Mouse (Mus musculus) MEL (cell line): ENCODE data around the gene Cga. TPM values are rescaled to one million over a fixed set of nuclear protein-coding genes. Genes with fewer than 3 reads are reported as not detected.

Experiments
- DNase-seq: peaks from one replicate; pipeline ENCODE4 v3.0.0; 2011; ENCODE audit warnings: low read depth, low spot score
- H3K27ac ChIP-seq: 2 replicates; pipeline ENCODE4 v1.5.1; 2012; ENCODE audit warnings: low read depth, mild to moderate bottlenecking, control low read depth, low read length, moderate library complexity; ENCODE audit not compliant: control insufficient read depth
- H3K27me3 ChIP-seq, 2 experiments: fragments of 150-350 bp in 1 of 2; sonication (generic) in 1 of 2; 2 replicates each; pipeline ENCODE4 v1.6.1; 2012; ENCODE audit warnings: low read length in 2 of 2, mild to moderate bottlenecking in 2 of 2, improper control_type of control experiment in 1 of 2, moderate library complexity in 1 of 2; ENCODE audit not compliant: insufficient read depth in 2 of 2, control insufficient read depth in 1 of 2
- H3K36me3 ChIP-seq, 2 experiments: 2 replicates each; pipeline ENCODE4 v1.6.1; 2012 to 2014; ENCODE audit warnings: low read length in 2 of 2, improper control_type of control experiment in 1 of 2, inconsistent platforms in 1 of 2, mild to moderate bottlenecking in 1 of 2; ENCODE audit not compliant: insufficient read depth in 2 of 2, control insufficient read depth in 1 of 2
- H3K4me1 ChIP-seq, 2 experiments: fragments of 150-350 bp in 1 of 2; sonication (generic) in 1 of 2; 2 replicates each; pipeline ENCODE4 v1.6.1; 2012; ENCODE audit warnings: low read length in 2 of 2, improper control_type of control experiment in 1 of 2, mild to moderate bottlenecking in 1 of 2; ENCODE audit not compliant: insufficient read depth in 2 of 2, control insufficient read depth in 1 of 2
- H3K4me3 ChIP-seq, 2 experiments: fragments of 150-350 bp in 1 of 2; sonication (generic) in 1 of 2; 2 replicates each; pipeline ENCODE4 v1.5.1; 2012; ENCODE audit warnings: low read depth in 2 of 2, low read length in 2 of 2, mild to moderate bottlenecking in 2 of 2, moderate library complexity in 2 of 2, control low read depth in 1 of 2, improper control_type of control experiment in 1 of 2; ENCODE audit not compliant: control insufficient read depth in 1 of 2, insufficient read depth in 1 of 2
- H3K79me2 ChIP-seq: 2 replicates; pipeline ENCODE4 v1.6.1; 2012; ENCODE audit warnings: mild to moderate bottlenecking, low read length, moderate library complexity; ENCODE audit not compliant: control insufficient read depth, poor library complexity, insufficient read depth
- H3K9ac ChIP-seq: 2 replicates; pipeline ENCODE4 v1.6.1; 2012; ENCODE audit warnings: low read depth, mild to moderate bottlenecking, control low read depth, low read length, moderate library complexity; ENCODE audit not compliant: control insufficient read depth, poor library complexity, severe bottlenecking
- H3K9me3 ChIP-seq: fragments of 150-350 bp; sonication (generic); replicated peaks from 2 replicates; pipeline ENCODE4 v1.6.1; 2012; ENCODE audit warnings: mild to moderate bottlenecking, low read length, improper control_type of control experiment, moderate library complexity; ENCODE audit not compliant: insufficient read depth
- CHD1 ChIP-seq: IDR thresholded peaks from 2 replicates; pipeline ENCODE4 v1.6.1; 2012; ENCODE audit warnings: low read depth, mild to moderate bottlenecking, inconsistent platforms, low read length, improper control_type of control experiment
- CHD2 ChIP-seq: IDR thresholded peaks from 2 replicates; pipeline ENCODE4 v1.6.1; 2011; ENCODE audit warnings: low read length, improper control_type of control experiment
- CTCF ChIP-seq, 3 experiments: IDR thresholded peaks in 2 of 3; conservative IDR thresholded peaks in 1 of 3; 2 replicates each; pipeline ENCODE4 v1.5.1; 2011 to 2012; ENCODE audit warnings: low read length in 3 of 3, low read depth in 2 of 3, mild to moderate bottlenecking in 2 of 3, improper control_type of control experiment in 1 of 3, inconsistent platforms in 1 of 3, mixed read lengths in 1 of 3, moderate library complexity in 1 of 3; ENCODE audit not compliant: control insufficient read depth in 1 of 3, insufficient read depth in 1 of 3, poor library complexity in 1 of 3, severe bottlenecking in 1 of 3
- E2F4 ChIP-seq: IDR thresholded peaks from 2 replicates; pipeline ENCODE4 v1.6.1; 2011; ENCODE audit warnings: low read depth, low read length, improper control_type of control experiment, borderline replicate concordance
- ELF1 ChIP-seq: IDR thresholded peaks from 2 replicates; pipeline ENCODE4 v1.6.1; 2014; ENCODE audit warnings: low read depth, mild to moderate bottlenecking, inconsistent platforms, low read length, improper control_type of control experiment, moderate library complexity
- GABPA ChIP-seq: IDR thresholded peaks from 2 replicates; pipeline ENCODE4 v1.6.1; 2012; ENCODE audit warnings: low read depth, mild to moderate bottlenecking, inconsistent platforms, low read length, improper control_type of control experiment, moderate library complexity
- GATA1 ChIP-seq: IDR thresholded peaks from 2 replicates; pipeline ENCODE4 v1.6.1; 2011; ENCODE audit warnings: low read depth, low read length, improper control_type of control experiment
- HCFC1 ChIP-seq: IDR thresholded peaks from 2 replicates; pipeline ENCODE4 v1.6.1; 2012; ENCODE audit warnings: low read depth, mild to moderate bottlenecking, inconsistent platforms, low read length, improper control_type of control experiment, moderate library complexity
- JUND ChIP-seq: IDR thresholded peaks from 2 replicates; pipeline ENCODE4 v1.6.1; 2011; ENCODE audit warnings: low read depth, mild to moderate bottlenecking, improper control_type of control experiment, low read length
- MAFK ChIP-seq: IDR thresholded peaks from 2 replicates; pipeline ENCODE4 v1.6.1; 2011; ENCODE audit warnings: low read depth, mild to moderate bottlenecking, low read length, improper control_type of control experiment, borderline replicate concordance
- MAZ ChIP-seq: IDR thresholded peaks from 2 replicates; pipeline ENCODE4 v1.6.1; 2012; ENCODE audit warnings: low read depth, mild to moderate bottlenecking, inconsistent platforms, low read length, improper control_type of control experiment
- MEF2A ChIP-seq: IDR thresholded peaks from 2 replicates; pipeline ENCODE4 v1.6.1; 2014; ENCODE audit warnings: low read depth, mild to moderate bottlenecking, inconsistent platforms, low read length, improper control_type of control experiment; ENCODE audit not compliant: poor library complexity, insufficient replicate concordance, severe bottlenecking; ENCODE audit errors: extremely low read depth
- POLR2AphosphoS2 ChIP-seq: IDR thresholded peaks from 2 replicates; pipeline ENCODE4 v1.6.1; 2011; ENCODE audit warnings: low read length, improper control_type of control experiment
- RCOR1 ChIP-seq: IDR thresholded peaks from 2 replicates; pipeline ENCODE4 v1.6.1; 2012; ENCODE audit warnings: low read depth, mild to moderate bottlenecking, inconsistent platforms, low read length, improper control_type of control experiment
- SMC3 ChIP-seq: IDR thresholded peaks from 2 replicates; pipeline ENCODE4 v1.6.1; 2011; ENCODE audit warnings: low read depth, low read length, improper control_type of control experiment
- TAL1 ChIP-seq: IDR thresholded peaks from 2 replicates; pipeline ENCODE4 v1.6.1; 2012; ENCODE audit warnings: mild to moderate bottlenecking, inconsistent platforms, low read length, moderate library complexity, mixed read lengths
- TBP ChIP-seq: IDR thresholded peaks from 2 replicates; pipeline ENCODE4 v1.8.0; 2011; ENCODE audit warnings: low read depth, low read length, improper control_type of control experiment
- TCF12 ChIP-seq: IDR thresholded peaks from 2 replicates; pipeline ENCODE4 v1.6.1; 2014; ENCODE audit warnings: low read depth, mild to moderate bottlenecking, inconsistent platforms, low read length, improper control_type of control experiment, moderate library complexity
- UBTF ChIP-seq: IDR thresholded peaks from 2 replicates; pipeline ENCODE4 v1.6.1; 2012; ENCODE audit warnings: low read depth, mild to moderate bottlenecking, inconsistent platforms, low read length, improper control_type of control experiment, moderate library complexity, borderline replicate concordance; ENCODE audit not compliant: insufficient read depth
- USF1 ChIP-seq: IDR thresholded peaks from 2 replicates; pipeline ENCODE4 v1.6.1; 2014; ENCODE audit warnings: low read depth, mild to moderate bottlenecking, inconsistent platforms, low read length, improper control_type of control experiment, moderate library complexity
- USF2 ChIP-seq, 2 experiments: IDR thresholded peaks; 2 replicates each; pipeline ENCODE4 v1.6.1; 2011 to 2012; ENCODE audit warnings: improper control_type of control experiment in 2 of 2, low read length in 2 of 2, borderline replicate concordance in 1 of 2, inconsistent platforms in 1 of 2, low read depth in 1 of 2, mild to moderate bottlenecking in 1 of 2; ENCODE audit not compliant: insufficient read depth in 1 of 2
- ZKSCAN1 ChIP-seq: IDR thresholded peaks from 2 replicates; pipeline ENCODE4 v1.6.1; 2012; ENCODE audit warnings: low read depth, mild to moderate bottlenecking, inconsistent platforms, low read length, improper control_type of control experiment, moderate library complexity
- ZNF384 ChIP-seq: IDR thresholded peaks from 2 replicates; pipeline ENCODE4 v1.6.1; 2012; ENCODE audit warnings: low read depth, mild to moderate bottlenecking, inconsistent platforms, low read length, improper control_type of control experiment
- polyA plus RNA-seq, 2 experiments: library from polyadenylated mRNA; stranded (reverse) in 1 of 2; unstranded in 1 of 2; fragments of >175 nt in 1 of 2; fragments of >200 nt in 1 of 2; gene quantifications; 2 replicates each; pipeline versions ENCODE4 v1.2.1 to v1.2.4; 2012; ENCODE audit warnings: low replicate concordance in 2 of 2, low read depth in 1 of 2; ENCODE audit not compliant: insufficient read length in 2 of 2, insufficient read depth in 1 of 2, missing spikeins in 1 of 2
- total RNA-seq: library from RNA; depleted of rRNA; stranded (reverse); fragments of 300-350 nt; gene quantifications from 2 replicates; pipeline ENCODE4 v1.2.3, GENCODE M21; 2012

Cga gene
- total and polyA plus RNA-seq, 3 experiments = not detected

DNA sequence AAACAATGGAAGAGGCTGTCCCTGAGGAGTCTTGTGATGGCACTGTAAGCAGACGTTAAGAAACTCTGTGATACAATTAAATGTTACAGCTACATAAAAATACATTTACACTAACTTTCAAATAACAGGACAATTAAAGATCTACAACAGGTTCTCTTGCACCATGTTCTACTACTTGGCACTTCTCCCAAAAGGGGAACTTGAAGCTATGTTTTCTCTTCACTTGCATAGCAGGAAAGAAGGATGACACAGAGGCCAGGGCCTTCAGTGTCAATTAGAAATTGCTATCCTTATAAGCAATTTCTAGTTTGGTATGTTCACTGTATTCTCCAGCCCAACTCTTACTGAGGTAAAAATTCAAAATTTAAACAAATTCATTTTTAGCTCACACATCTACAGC is 19.3 kb upstream of the Cga start:
- Histone ChIP-seq H3K4me1 (peaks cover 7 to 11% of the 10 kb centered on the region in 2 experiments; a peak in 2 of 4 replicates), H3K4me3 (no peak overlapping the region)
- DNase-seq = peak; percentile 62
- TF ChIP-seq USF2 (IDR thresholded peaks at IDR 0.05; ENCODE audit: borderline replicate concordance in 1 of 2, insufficient read depth in 1 of 2, low read depth in 1 of 2, low read length in 2 of 2) = no peak
- TF ChIP-seq ZKSCAN1 = no peak
- no peak for TF ChIP-seq GATA1
- no peak for TF ChIP-seq MAZ
- TF ChIP-seq RCOR1 = no peak
- TF ChIP-seq GABPA = no peak
- no peak for TF ChIP-seq JUND
- no peak for TF ChIP-seq HCFC1
- TF ChIP-seq E2F4 = no peak
- TF ChIP-seq TAL1 = no peak
- no peak for TF ChIP-seq CHD1
- TF ChIP-seq UBTF = no peak
- no peak for TF ChIP-seq SMC3
- TF ChIP-seq TCF12 = no peak
- TF ChIP-seq TBP = no peak
- TF ChIP-seq USF1 = no peak
- TF ChIP-seq CTCF (IDR thresholded peaks at IDR 0.05 in 2 of 3, conservative IDR thresholded peaks at IDR 0.05 in 1 of 3; ENCODE audit: control insufficient read depth in 1 of 3, insufficient read depth in 1 of 3, low read depth in 2 of 3, low read length in 3 of 3, poor library complexity in 1 of 3, severe bottlenecking in 1 of 3) = no peak
- TF ChIP-seq ELF1 = no peak
- TF ChIP-seq, all 39 proteins: peak for 0
- Histone ChIP-seq H3K36me3 (peaks cover 5 to 14% of the 10 kb centered on the region in 2 experiments), H3K9ac (no peak overlapping the region), H3K79me2 (peaks cover 64% of the 10 kb centered on the region), H3K27me3 (no peaks in the 10 kb centered on the region), H3K9me3 (no peaks in the 10 kb centered on the region), H3K27ac (no peak overlapping the region)

DNA sequence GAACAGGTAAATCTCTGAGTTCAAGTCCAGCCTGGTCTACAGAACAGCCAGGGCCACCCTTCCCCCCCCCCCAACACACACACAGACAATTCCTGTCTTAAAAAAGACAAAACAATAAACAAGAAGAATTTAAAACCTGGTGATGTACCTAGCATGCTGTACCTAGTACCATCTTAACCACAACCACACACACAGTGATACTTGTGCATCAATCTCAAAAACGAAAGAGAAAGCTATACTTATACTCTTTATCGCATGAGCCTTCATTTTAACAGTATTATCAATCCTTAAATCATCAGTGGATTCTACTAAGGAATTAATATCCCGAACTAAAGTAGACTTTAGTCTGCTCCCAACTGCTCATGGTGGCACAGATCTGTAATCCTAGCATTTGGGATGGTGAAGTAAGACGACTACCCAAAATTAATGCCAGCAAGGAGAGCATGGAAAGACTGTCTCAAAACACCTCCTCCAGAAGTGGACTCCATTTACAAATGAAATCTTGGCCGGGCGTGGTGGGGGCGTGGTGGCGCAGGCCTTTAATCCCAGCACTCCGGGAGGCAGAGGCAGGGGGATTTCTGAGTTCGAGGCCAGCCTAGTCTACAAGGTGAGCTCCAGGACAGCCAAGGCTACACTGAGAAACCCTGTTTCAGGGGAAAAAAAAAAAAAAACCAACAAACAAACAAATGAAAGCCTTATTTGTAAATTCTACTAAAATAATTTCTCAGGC is 12.5 kb upstream of the Cga start:
- Histone ChIP-seq H3K9ac (no peak overlapping the region), H3K27ac (no peak overlapping the region)

More for the DNA sequence above, 12.5 kb upstream of the Cga start:
- TF ChIP-seq USF1 (no peak), TBP (no peak), MEF2A (no peak), POLR2AphosphoS2 (no peak), CHD2 (no peak), GABPA (no peak), ZNF384 (no peak), TAL1 (no peak), MAFK (no peak)
- Histone ChIP-seq H3K27me3 (no peaks in the 10 kb centered on the region), H3K36me3 (peaks cover 2 to 23% of the 10 kb centered on the region in 2 experiments; a peak in 3 of 4 replicates), H3K9me3 (no peaks in the 10 kb centered on the region), H3K4me1 (peaks cover 6 to 8% of the 10 kb centered on the region in 2 experiments), H3K79me2 (peaks cover 58% of the 10 kb centered on the region), H3K4me3 (peak overlapping the region; percentile 8 to 77; a peak in 1 of 4 replicates)
- no peak for DNase-seq
